Mouse (Mus musculus): ENCODE measurements at regions not wholly inside any gene's neighbourhood (a gene's known extent, or its start where the extent isn't known, plus 50 kb on each side); places are given as distances from the start of the nearest gene placed in this dataset.

DNA sequence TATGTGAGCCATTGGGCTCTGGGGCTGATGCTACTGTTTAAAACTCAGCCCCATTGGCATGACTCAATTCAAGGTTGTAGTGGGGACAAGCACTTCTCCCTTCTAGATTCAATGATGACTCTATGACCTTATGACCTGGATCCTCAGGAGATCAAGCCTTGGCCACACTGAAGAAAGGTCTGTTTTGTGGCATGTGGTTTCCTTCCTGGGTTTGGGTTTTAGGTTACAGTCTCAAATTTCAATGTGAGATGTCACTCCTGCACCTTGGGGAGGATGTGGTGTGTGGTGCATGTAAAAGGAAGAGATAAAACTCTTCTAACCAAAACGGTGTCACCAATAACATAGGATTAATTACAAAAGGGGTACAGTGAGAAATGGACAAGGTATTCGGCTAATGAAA, 211.2 kb upstream of the Actbl2 start:
- no peak for TF ChIP-seq CTCF (conservative IDR thresholded peaks at IDR 0.05; ENCODE audit: insufficient read depth, insufficient read length, low read depth, low read length)
- no peak for TF ChIP-seq POLR2A (IDR thresholded peaks at IDR 0.05; ENCODE audit: low read depth, low read length)

Measured in kidney, adult 2 months (tissue).